Mouse (Mus musculus) midbrain, postnatal 0 days (tissue): ENCODE data around the gene Slc11a1. TPM values are rescaled to one million over a fixed set of nuclear protein-coding genes. Genes with fewer than 3 reads are reported as not detected.

Experiments
- ATAC-seq: fragments of 200-750 bp; cut with Nextera tagmentation; 2 replicates; pipeline ENCODE4 v1.8.0; 2017; ENCODE audit warnings: moderate number of reproducible peaks, mild to moderate bottlenecking, moderate TSS enrichment, moderate library complexity; ENCODE audit not compliant: low FRiP score
- DNase-seq: peaks from one replicate; pipeline ENCODE4 v3.0.0-alpha.2; 2015; ENCODE audit warnings: low spot score
- H3K27ac ChIP-seq: fragments of 300-500 bp; sonication (generic); 2 replicates; pipeline ENCODE4 v1.5.1; 2014; ENCODE audit warnings: low read depth, mild to moderate bottlenecking, low read length, mixed read lengths
- H3K27me3 ChIP-seq: fragments of 300-500 bp; sonication (generic); 2 replicates; pipeline ENCODE4 v1.6.1; 2014; ENCODE audit warnings: low read length, control low read depth, mixed read lengths; ENCODE audit not compliant: insufficient read depth
- H3K36me3 ChIP-seq: fragments of 300-500 bp; sonication (generic); 2 replicates; pipeline ENCODE4 v1.6.1; 2014; ENCODE audit warnings: low read length, control low read depth, mixed read lengths; ENCODE audit not compliant: insufficient read depth
- H3K4me1 ChIP-seq: fragments of 300-500 bp; sonication (generic); 2 replicates; pipeline ENCODE4 v1.6.1; 2014; ENCODE audit warnings: mild to moderate bottlenecking, control low read depth, antibody characterized with exemption, low read length, mixed read lengths; ENCODE audit not compliant: insufficient read depth
- H3K4me2 ChIP-seq: fragments of 300-500 bp; sonication (generic); 2 replicates; pipeline ENCODE4 v1.6.1; 2014; ENCODE audit warnings: low read depth, mild to moderate bottlenecking, low read length, mixed read lengths; ENCODE audit not compliant: poor library complexity, severe bottlenecking
- H3K4me3 ChIP-seq: fragments of 300-500 bp; sonication (generic); 2 replicates; pipeline ENCODE4 v1.5.1; 2014; ENCODE audit warnings: low read depth, mild to moderate bottlenecking, low read length, moderate library complexity
- H3K9ac ChIP-seq: fragments of 300-500 bp; sonication (generic); replicated peaks from 2 replicates; pipeline ENCODE4 v1.6.1; 2014; ENCODE audit warnings: mild to moderate bottlenecking, low read length, moderate library complexity, mixed read lengths; ENCODE audit not compliant: poor library complexity, severe bottlenecking
- H3K9me3 ChIP-seq: fragments of 300-500 bp; sonication (generic); 2 replicates; pipeline ENCODE4 v1.6.1; 2016; ENCODE audit warnings: low read length, control low read depth
- CTCF ChIP-seq: IDR thresholded peaks from 2 replicates; pipeline ENCODE4 v1.5.1; 2016; ENCODE audit warnings: antibody characterized with exemption, mild to moderate bottlenecking
- WGBS: fragments of 180-500 bp; shearing (Covaris S2); extraction: QIAGEN DNeasy Blood & Tissue Kit; methylation state at CpG from one replicate; pipeline ENCODE4 v1.1.7; 2014; 5-methylcytosine and 5-hydroxymethylcytosine counted together
- polyA plus RNA-seq: library from polyadenylated mRNA; unstranded; fragments of >200 nt; fragmentation: Nextera tagmentation; extraction: Ambion mirVana; gene quantifications from 2 replicates; pipeline ENCODE4 v1.2.1, GENCODE M21; 2015
- total RNA-seq: library from RNA; depleted of rRNA; stranded (reverse); fragments of >200 nt; gene quantifications from 2 replicates; pipeline ENCODE4 v1.2.3, GENCODE M21; 2014

Gene Slc11a1
- total and polyA plus RNA-seq, 2 experiments from 2014 or later = 1.3 to 12.6 TPM

DNA sequence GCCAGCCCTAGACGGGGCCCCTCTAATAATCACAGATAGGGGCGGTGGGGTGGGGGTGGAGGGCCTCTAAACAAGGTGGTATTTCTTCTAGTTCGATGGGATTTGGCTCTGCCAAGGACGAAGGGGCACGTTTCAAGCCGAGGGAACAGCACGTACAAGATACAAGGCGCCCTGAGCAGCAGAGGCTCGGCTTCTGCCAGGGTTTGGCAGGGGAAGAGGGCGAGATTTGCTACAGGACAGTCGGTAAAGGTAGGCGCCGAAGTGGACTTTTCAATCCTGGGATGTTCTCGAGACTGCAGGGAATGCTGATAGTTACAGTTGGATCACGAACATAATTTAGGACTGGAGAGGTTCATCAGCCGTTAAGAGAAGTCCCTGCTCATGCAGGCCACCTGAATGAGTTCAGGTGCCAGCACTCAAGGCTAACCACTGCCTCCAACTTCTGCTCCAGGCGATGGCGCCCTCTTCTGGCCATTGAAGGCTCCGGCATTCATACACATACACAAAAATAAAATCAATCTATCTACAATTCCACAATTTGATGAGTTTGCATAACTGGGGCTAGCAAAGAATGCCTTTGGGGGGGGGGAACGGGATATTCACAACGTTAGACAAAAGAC, 15.4 kb downstream of the Slc11a1 start:
- H3K4me2 ChIP-seq = peak overlapping the region; percentile 32
- H3K4me3 ChIP-seq = no peak overlapping the region
- H3K36me3 ChIP-seq = no peaks in the 10 kb centered on the region
- peak; percentile 71 for TF ChIP-seq CTCF
- ATAC-seq = no peak
- no peaks in the 10 kb centered on the region for H3K9me3 ChIP-seq
- peaks cover 6% of the 10 kb centered on the region for H3K4me1 ChIP-seq
- H3K27ac ChIP-seq = no peak overlapping the region
- no peak overlapping the region for H3K9ac ChIP-seq
- H3K27me3 ChIP-seq = 0 out of 2 replicates have a peak, but pooled peaks cover 13% of the 10 kb centered on the region
- 9% methylated on average over 21 of the region's 21 CpGs for WGBS
- DNase-seq = peak; percentile 34

DNA sequence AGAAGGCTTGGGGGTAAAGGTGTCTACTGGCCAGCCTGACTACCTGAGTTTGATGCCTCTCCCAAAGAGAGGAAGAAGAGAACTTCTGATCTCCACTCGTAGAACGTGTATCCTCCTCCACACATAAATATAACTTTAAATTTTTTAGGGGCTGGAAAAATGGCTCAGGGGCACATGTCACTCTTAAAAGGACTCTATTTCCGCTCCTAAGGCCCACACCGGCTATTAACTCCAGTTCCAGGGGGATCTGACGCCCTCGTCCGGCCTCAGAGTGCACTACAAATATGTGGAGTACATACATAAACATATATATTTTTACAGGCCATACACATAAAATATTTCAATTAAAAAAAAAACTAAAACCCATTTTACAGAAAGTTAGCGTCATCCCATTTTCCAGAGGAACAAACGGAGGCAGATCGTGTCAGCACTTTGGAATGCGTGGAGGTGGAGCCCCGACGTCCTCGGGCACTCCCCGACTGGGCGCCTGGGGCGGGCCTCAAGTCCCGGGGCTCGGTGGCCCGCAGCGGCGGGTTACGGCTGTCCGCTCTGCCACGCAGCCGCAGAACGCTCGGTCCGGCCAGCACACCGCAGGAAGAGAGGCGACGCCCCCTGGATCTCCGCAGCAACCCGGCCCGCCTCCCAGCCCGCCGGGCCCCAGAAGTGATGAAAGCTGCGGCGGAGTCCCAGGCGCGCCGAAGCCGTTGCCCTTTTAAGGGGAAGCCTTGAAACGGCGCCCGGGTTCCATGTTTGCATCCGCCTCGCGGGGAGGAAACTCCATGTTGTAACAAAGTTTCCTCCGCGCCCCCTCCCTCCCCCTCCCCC, 16.1 kb downstream of the Slc11a1 start, which contains the start of gene Ctdsp1:
Gene Ctdsp1 (plus strand): TSS at position 586 of the 825 bp plus-strand sequence.
- peak within 1 kb of the TSS; percentile 67 for H3K9ac ChIP-seq
- H3K27me3 ChIP-seq = 0 out of 2 replicates have a peak, but pooled peaks cover 13% of the 10 kb centered on the region
- H3K4me2 ChIP-seq = peak within 1 kb of the TSS; percentile 97
- no peaks in the 10 kb centered on the region for H3K36me3 ChIP-seq
- H3K4me1 ChIP-seq = peaks cover 6% of the 10 kb centered on the region
- no peak; the same call in 1 of the 2 replicates for TF ChIP-seq CTCF
- DNase-seq = peak; percentile 98
- peak within 1 kb of the TSS; percentile 86 for H3K4me3 ChIP-seq
- peak; percentile 79 for ATAC-seq
- WGBS = 3% methylated on average over 50 of the region's 51 CpGs
- H3K9me3 ChIP-seq = no peaks in the 10 kb centered on the region
- peak within 1 kb of the TSS; percentile 76 for H3K27ac ChIP-seq

DNA sequence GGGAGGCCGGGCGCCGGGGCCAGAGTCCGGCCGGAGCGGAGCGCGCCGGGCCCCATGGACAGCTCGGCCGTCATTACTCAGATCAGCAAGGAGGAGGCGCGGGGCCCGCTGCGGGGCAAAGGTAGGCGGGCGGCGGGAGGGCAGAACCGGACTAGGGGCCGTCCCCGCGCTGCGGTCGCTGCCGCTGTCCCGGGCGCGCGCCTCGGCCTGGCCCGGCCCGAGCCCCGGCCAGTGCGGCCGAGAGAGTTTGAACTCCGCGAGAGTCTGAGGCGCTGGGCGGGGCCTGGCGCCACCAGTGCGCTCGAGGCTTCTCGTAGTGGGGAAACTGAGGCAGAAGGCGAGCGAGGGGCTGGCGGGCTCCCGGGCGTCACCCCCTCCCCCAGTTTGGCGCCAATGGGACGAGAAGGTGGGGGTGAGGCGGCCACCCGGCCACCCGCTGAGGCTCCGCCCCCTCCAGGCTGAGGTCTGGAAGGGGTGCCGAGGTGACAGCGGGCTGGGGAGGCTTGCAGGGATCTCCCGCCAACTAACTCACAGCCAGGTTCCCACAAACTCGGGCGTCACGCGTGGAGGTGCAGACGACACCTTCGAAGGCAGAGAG, 16.9 kb downstream of the Slc11a1 start:
- TF ChIP-seq CTCF = no peak
- DNase-seq (peak; percentile 11), ATAC-seq (peak; percentile 47)
- Histone ChIP-seq H3K27me3 (0 out of 2 replicates have a peak, but pooled peaks cover 13% of the 10 kb centered on the region), H3K36me3 (no peaks in the 10 kb centered on the region), H3K4me3 (peak overlapping the region; percentile 86), H3K9me3 (no peaks in the 10 kb centered on the region), H3K27ac (peak overlapping the region; percentile 76), H3K4me1 (peaks cover 6% of the 10 kb centered on the region), H3K9ac (peak overlapping the region; percentile 67), H3K4me2 (peak overlapping the region; percentile 97)
- under 1% methylated on average over 28 of the region's 63 CpGs for WGBS

DNA sequence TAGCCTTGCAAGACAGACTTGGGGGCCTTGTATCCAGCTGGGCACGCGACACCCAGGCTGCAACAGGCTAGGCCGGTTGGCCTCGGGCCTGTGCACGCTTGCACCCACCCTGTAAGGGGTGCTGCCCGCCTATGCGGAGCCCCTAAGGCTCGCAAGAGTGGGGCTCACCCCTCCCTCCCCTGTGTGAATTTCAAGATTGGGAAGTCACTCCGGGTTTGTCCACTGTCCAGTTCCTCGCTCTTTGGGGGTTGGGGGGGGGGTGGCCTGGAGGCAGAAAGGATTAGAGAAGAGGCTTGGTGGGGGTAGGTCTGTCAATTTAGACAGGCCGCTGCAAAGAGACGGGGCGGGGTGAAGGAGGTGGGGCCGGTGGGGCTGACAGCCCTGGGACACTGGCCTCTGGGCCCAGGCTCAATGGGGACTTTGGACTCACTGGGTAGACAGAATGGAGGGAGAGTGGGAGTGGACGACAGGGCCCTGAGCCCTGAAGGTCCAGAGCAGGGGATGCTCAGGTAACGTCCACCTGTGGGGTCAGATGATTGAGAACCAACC, 17.5 kb downstream of the Slc11a1 start:
- H3K4me3 ChIP-seq = peak overlapping the region; percentile 86
- H3K4me1 ChIP-seq = peaks cover 6% of the 10 kb centered on the region
- WGBS = 1% methylated on average over 15 of the region's 16 CpGs
- H3K9me3 ChIP-seq = no peaks in the 10 kb centered on the region
- 0 out of 2 replicates have a peak overlapping the region, but pooled peaks have one; percentile 76 for H3K27ac ChIP-seq
- no peaks in the 10 kb centered on the region for H3K36me3 ChIP-seq
- peak overlapping the region; percentile 67 for H3K9ac ChIP-seq
- 0 out of 2 replicates have a peak, but pooled peaks cover 13% of the 10 kb centered on the region for H3K27me3 ChIP-seq
- DNase-seq (no peak), ATAC-seq (0 out of 2 replicates have a peak, but pooled peaks have one; percentile 14)
- H3K4me2 ChIP-seq = peak overlapping the region; percentile 97
- TF ChIP-seq CTCF = no peak

DNA sequence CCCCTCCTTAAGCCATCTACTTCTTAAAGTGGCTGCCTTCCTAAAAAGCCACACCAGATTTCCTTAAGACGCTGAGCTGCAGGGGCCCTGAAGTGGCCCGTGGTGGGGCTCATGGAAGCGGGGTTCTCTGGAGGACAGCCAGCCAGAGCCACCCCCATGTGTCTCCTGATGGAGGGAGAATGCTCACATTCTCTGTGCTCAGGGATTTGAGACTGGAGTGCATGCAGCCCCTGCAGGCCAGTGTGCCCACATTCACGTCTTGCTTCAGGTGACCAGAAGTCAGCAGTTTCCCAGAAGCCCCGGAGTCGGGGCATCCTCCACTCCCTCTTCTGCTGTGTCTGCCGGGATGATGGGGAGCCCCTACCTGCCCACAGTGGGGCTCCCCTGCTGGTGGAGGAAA, 18.0 kb downstream of the Slc11a1 start:
- Histone ChIP-seq H3K9me3 (no peaks in the 10 kb centered on the region), H3K27ac (no peak overlapping the region), H3K9ac (0 out of 2 replicates have a peak overlapping the region, but pooled peaks have one; percentile 67), H3K4me2 (peak overlapping the region; percentile 97), H3K27me3 (0 out of 2 replicates have a peak, but pooled peaks cover 13% of the 10 kb centered on the region), H3K4me1 (peaks cover 6% of the 10 kb centered on the region), H3K36me3 (no peaks in the 10 kb centered on the region), H3K4me3 (peak overlapping the region; percentile 86; the same call in 1 of the 2 replicates)
- ATAC-seq (no peak), DNase-seq (no peak)
- WGBS = 38% methylated on average over 7 of the region's 7 CpGs
- TF ChIP-seq CTCF = peak; percentile 1; the same call in 1 of the 2 replicates
